8 mouse cellular contexts compared by ENCODE assay signal in genomic region chr11:98026570-98027296, GRCm38 (mm10). TPM values are rescaled to one million over a fixed set of nuclear protein-coding genes. Genes with fewer than 3 reads are reported as not detected.
DNase-seq lines count a peak whose midpoint lies in the region; ATAC-seq and TF ChIP-seq lines count a peak whose summit lies in the region.

Gene Rpl19 (plus strand): TSS chr11:98026710.

- no peaks in the 10 kb centered on the region for H3K9me3 ChIP-seq in MEL (replicated peaks; ENCODE audit: insufficient read depth, low read length)
- H3K9me3 ChIP-seq in lung, embryonic 16.5 days (ENCODE audit: control insufficient read depth, low read length), result no peaks in the 10 kb centered on the region

- TF ChIP-seq CTCF in MEL (IDR thresholded peaks at IDR 0.05 in 2 of 3, conservative IDR thresholded peaks at IDR 0.05 in 1 of 3; ENCODE audit: control insufficient read depth in 1 of 3, insufficient read depth in 1 of 3, low read depth in 2 of 3, low read length in 3 of 3, poor library complexity in 1 of 3, severe bottlenecking in 1 of 3), result no peak
- TF ChIP-seq CTCF in cerebellum, adult 2 months (IDR thresholded peaks at IDR 0.05; ENCODE audit: borderline replicate concordance, insufficient read depth, low read depth, low read length), result no peak

- peak within 1 kb of the TSS; percentile 96 for H3K9ac ChIP-seq in MEL (ENCODE audit: control insufficient read depth, low read depth, low read length, poor library complexity, severe bottlenecking)
- H3K9ac ChIP-seq in lung, embryonic 16.5 days (ENCODE audit: low read length), result peak within 1 kb of the TSS; percentile 98

- peaks cover 6 to 22% of the 10 kb centered on the region in 2 experiments; a peak in 3 of 4 replicates for H3K4me1 ChIP-seq in MEL (ENCODE audit: control insufficient read depth in 1 of 2, insufficient read depth in 2 of 2, low read length in 2 of 2)
- 0 out of 2 replicates have a peak, but pooled peaks cover 2% of the 10 kb centered on the region for H3K4me1 ChIP-seq in cerebellum, adult 2 months (ENCODE audit: control insufficient read depth, insufficient read depth, low read length)
- peaks cover 21% of the 10 kb centered on the region for H3K4me1 ChIP-seq in lung, embryonic 16.5 days (replicated peaks; ENCODE audit: control insufficient read depth, insufficient read depth, low read length)

- peak; percentile 96 for DNase-seq in MEL (ENCODE audit: low read depth, low spot score)
- DNase-seq in cerebellum, adult 2 months, result peak; percentile 93 to 95
- DNase-seq in forelimb bud, embryonic 11.5 days (ENCODE audit: low read depth, low spot score), result peak; percentile 97
- peak; percentile 94 for DNase-seq in layer of hippocampus, adult 9-10 months (ENCODE audit: low spot score)
- peak; percentile 85 for DNase-seq in ovary, postnatal 10 days (ENCODE audit: low spot score)
- DNase-seq in thymus, postnatal 10 days (ENCODE audit: low spot score in 2 of 2), result peak; percentile 81 to 89

- peak within 1 kb of the TSS; percentile 88 for H3K4me2 ChIP-seq in lung, embryonic 16.5 days (ENCODE audit: low read depth, low read length)

- H3K27me3 ChIP-seq in MEL (ENCODE audit: control insufficient read depth in 1 of 2, insufficient read depth in 2 of 2, low read length in 2 of 2), result no peaks in the 10 kb centered on the region
- H3K27me3 ChIP-seq in cerebellum, adult 2 months (ENCODE audit: control insufficient read depth, insufficient read depth, low read length), result no peaks in the 10 kb centered on the region
- H3K27me3 ChIP-seq in lung, embryonic 16.5 days (ENCODE audit: control insufficient read depth, insufficient read depth, low read depth, low read length), result no peaks in the 10 kb centered on the region

- H3K79me2 ChIP-seq in MEL (ENCODE audit: control insufficient read depth, insufficient read depth, low read length, poor library complexity), result peaks cover 28% of the 10 kb centered on the region

- TF ChIP-seq POLR2A in MEL (IDR thresholded peaks at IDR 0.05; ENCODE audit: control insufficient read depth in 1 of 2, insufficient read depth in 1 of 2, low read depth in 1 of 2, low read length in 2 of 2, poor library complexity in 1 of 2), result peak; percentile 87 to 97
- TF ChIP-seq POLR2A in cerebellum, adult 2 months (IDR thresholded peaks at IDR 0.05; ENCODE audit: borderline replicate concordance, insufficient read depth, low read length), result peak; percentile 97

- peaks cover 12 to 20% of the 10 kb centered on the region in 2 experiments for H3K36me3 ChIP-seq in MEL (ENCODE audit: control insufficient read depth in 1 of 2, insufficient read depth in 2 of 2, low read length in 2 of 2)
- H3K36me3 ChIP-seq in lung, embryonic 16.5 days (ENCODE audit: control insufficient read depth, insufficient read depth, low read length), result peaks cover 30% of the 10 kb centered on the region

- TF ChIP-seq RAD21 in MEL (IDR thresholded peaks at IDR 0.05; ENCODE audit: low read depth, low read length), result no peak

- peak within 1 kb of the TSS; percentile 81 to 93 for H3K4me3 ChIP-seq in MEL (ENCODE audit: control insufficient read depth in 1 of 2, insufficient read depth in 1 of 2, low read depth in 2 of 2, low read length in 2 of 2)
- peak within 1 kb of the TSS; percentile 60 for H3K4me3 ChIP-seq in cerebellum, adult 2 months (replicated peaks; ENCODE audit: insufficient read depth, low read depth, low read length)
- H3K4me3 ChIP-seq in lung, embryonic 16.5 days (ENCODE audit: low read length), result peak within 1 kb of the TSS; percentile 75

- WGBS in cerebellum, adult 2 months, result under 1% methylated on average over 69 of the region's 69 CpGs
- WGBS in lung, embryonic 16.5 days, result under 1% methylated on average over 64 of the region's 69 CpGs

- no peak for TF ChIP-seq EP300 in MEL (IDR thresholded peaks at IDR 0.05; ENCODE audit: low read depth in 1 of 2, low read length in 2 of 2)

- peak; percentile 76 to 82 for ATAC-seq in hematopoietic stem cell, adult 5-6 weeks (replicated peaks in 1 of 2; ENCODE audit: insufficient read depth in 1 of 2, low FRiP score in 2 of 2, low TSS enrichment in 1 of 2, low read depth in 1 of 2, poor library complexity in 2 of 2, severe bottlenecking in 2 of 2)
- peak; percentile 82 for ATAC-seq in lung, embryonic 16.5 days (ENCODE audit: low read depth)

- H3K27ac ChIP-seq in MEL (ENCODE audit: control insufficient read depth, low read depth, low read length), result peak within 1 kb of the TSS; percentile 90
- H3K27ac ChIP-seq in cerebellum, adult 2 months (ENCODE audit: insufficient read depth, low read length), result peak within 1 kb of the TSS; percentile 63
- peak within 1 kb of the TSS; percentile 78 for H3K27ac ChIP-seq in lung, embryonic 16.5 days (ENCODE audit: low read length)

TF ChIP-seq in MEL, 35 proteins besides CTCF, POLR2A, EP300 and RAD21:
- TF ChIP-seq RCOR1 (IDR thresholded peaks at IDR 0.05; ENCODE audit: low read depth, low read length), result no peak; the same call in 1 of the 2 replicates
- peak; percentile 98 for TF ChIP-seq ELF1 (IDR thresholded peaks at IDR 0.05; ENCODE audit: low read depth, low read length)
- peak; percentile 95 for TF ChIP-seq MYC (IDR thresholded peaks at IDR 0.05; ENCODE audit: low read depth, low read length)
- peak; percentile 100 for TF ChIP-seq MAX (IDR thresholded peaks at IDR 0.05; ENCODE audit: low read length)
- no peak; the same call in 1 of the 2 replicates for TF ChIP-seq TCF12 (IDR thresholded peaks at IDR 0.05; ENCODE audit: low read depth, low read length)
- TF ChIP-seq ZMIZ1 (IDR thresholded peaks at IDR 0.05; ENCODE audit: low read depth, low read length), result peak; percentile 96
- peak; percentile 100; the same call in 1 of the 2 replicates for TF ChIP-seq NRF1 (IDR thresholded peaks at IDR 0.05; ENCODE audit: insufficient read depth, low read depth, low read length, poor library complexity, severe bottlenecking)
- TF ChIP-seq JUND (IDR thresholded peaks at IDR 0.05; ENCODE audit: low read depth, low read length), result no peak
- no peak for TF ChIP-seq UBTF (IDR thresholded peaks at IDR 0.05; ENCODE audit: borderline replicate concordance, insufficient read depth, low read depth, low read length)
- no peak for TF ChIP-seq GABPA (IDR thresholded peaks at IDR 0.05; ENCODE audit: low read depth, low read length)
- peak; percentile 75 for TF ChIP-seq KAT2A (conservative IDR thresholded peaks at IDR 0.05; ENCODE audit: low read depth, low read length)
- no peak for TF ChIP-seq ZC3H11A (IDR thresholded peaks at IDR 0.05; ENCODE audit: low read depth, low read length)
- no peak for TF ChIP-seq MEF2A (IDR thresholded peaks at IDR 0.05; ENCODE audit: extremely low read depth, insufficient replicate concordance, low read depth, low read length, poor library complexity, severe bottlenecking)
- TF ChIP-seq USF2 (IDR thresholded peaks at IDR 0.05; ENCODE audit: borderline replicate concordance in 1 of 2, insufficient read depth in 1 of 2, low read depth in 1 of 2, low read length in 2 of 2), result peak; percentile 93 to 98
- TF ChIP-seq ZKSCAN1 (IDR thresholded peaks at IDR 0.05; ENCODE audit: low read depth, low read length), result no peak
- no peak for TF ChIP-seq POLR2AphosphoS5 (IDR thresholded peaks at IDR 0.05; ENCODE audit: borderline replicate concordance, low read depth, low read length)
- no peak for TF ChIP-seq SMC3 (IDR thresholded peaks at IDR 0.05; ENCODE audit: low read depth, low read length)
- peak; percentile 97 for TF ChIP-seq POLR2AphosphoS2 (IDR thresholded peaks at IDR 0.05; ENCODE audit: low read length)
- TF ChIP-seq CHD1 (IDR thresholded peaks at IDR 0.05; ENCODE audit: low read depth, low read length), result peak; percentile 100
- TF ChIP-seq SIN3A (IDR thresholded peaks at IDR 0.05; ENCODE audit: low read length), result peak; percentile 93
- peak; percentile 98 for TF ChIP-seq NELFE (IDR thresholded peaks at IDR 0.05; ENCODE audit: low read depth, low read length)
- TF ChIP-seq TBP (IDR thresholded peaks at IDR 0.05; ENCODE audit: low read depth, low read length), result peak; percentile 97
- TF ChIP-seq MAFK (IDR thresholded peaks at IDR 0.05; ENCODE audit: borderline replicate concordance, low read depth, low read length), result no peak
- TF ChIP-seq ETS1 (IDR thresholded peaks at IDR 0.05; ENCODE audit: low read depth, low read length), result peak; percentile 36; the same call in 1 of the 2 replicates
- TF ChIP-seq GATA1 (IDR thresholded peaks at IDR 0.05; ENCODE audit: low read depth, low read length), result no peak; the same call in 1 of the 2 replicates
- TF ChIP-seq ZNF384 (IDR thresholded peaks at IDR 0.05; ENCODE audit: low read depth, low read length), result no peak
- peak; percentile 87 for TF ChIP-seq CHD2 (IDR thresholded peaks at IDR 0.05; ENCODE audit: low read length)
- peak; percentile 54 for TF ChIP-seq MAZ (IDR thresholded peaks at IDR 0.05; ENCODE audit: low read depth, low read length)
- TF ChIP-seq MYB (IDR thresholded peaks at IDR 0.05; ENCODE audit: low read depth, low read length), result no peak
- peak; percentile 97 for TF ChIP-seq MXI1 (IDR thresholded peaks at IDR 0.05; ENCODE audit: low read depth, low read length)
- peak; percentile 89 for TF ChIP-seq HCFC1 (IDR thresholded peaks at IDR 0.05; ENCODE audit: low read depth, low read length)
- peak; percentile 100 for TF ChIP-seq USF1 (IDR thresholded peaks at IDR 0.05; ENCODE audit: low read depth, low read length)
- no peak for TF ChIP-seq TAL1 (IDR thresholded peaks at IDR 0.05; ENCODE audit: low read length)
- TF ChIP-seq E2F4 (IDR thresholded peaks at IDR 0.05; ENCODE audit: borderline replicate concordance, low read depth, low read length), result no peak; the same call in 1 of the 2 replicates
- peak; percentile 66 for TF ChIP-seq BHLHE40 (IDR thresholded peaks at IDR 0.05; ENCODE audit: borderline replicate concordance, low read depth, low read length)

RNA-seq across cellular contexts. Expression of gene Rpl19, which starts in this region (rescaled TPM):
- 4,634 and 4,715 TPM in 2 replicates for total RNA-seq in MEL (2012; rRNA removed)
- polyA plus RNA-seq in MEL (2012; ENCODE audit: insufficient read depth in 1 of 2, insufficient read length in 2 of 2, low read depth in 1 of 2, low replicate concordance in 2 of 2, missing spikeins in 1 of 2), result 1,000 to 10,000 TPM in 1 of 2 experiments, 100 to 1,000 TPM in 1; 210 to 2,650 TPM
- 746 and 786 TPM in 2 replicates for polyA plus RNA-seq in cerebellum, adult 2 months (2012; rRNA removed)
- total RNA-seq in hematopoietic stem cell, adult 5-6 weeks (2017), result 1,707 and 1,745 TPM in 2 replicates
- polyA plus RNA-seq in lung, embryonic 16.5 days (2015; fragmentation: Nextera tagmentation; extraction: Ambion mirVana), result 999 and 1,043 TPM in 2 replicates

Comparison
In these comparisons a context has a peak if more than half of its experiments do, and no peak if none do; other contexts are left out.
1. Peak in every context shown above with its lines: DNase-seq, ATAC-seq, H3K4me3 ChIP-seq and H3K27ac ChIP-seq.